Mouse (Mus musculus) G1E (cell line): ENCODE data around the gene Wwp2.

Source experiments
- CTCF ChIP-seq: IDR thresholded peaks from 2 replicates; pipeline ENCODE4 v1.5.1; 2012; ENCODE audit warnings: low read depth, low read length, inconsistent platforms, mixed read lengths
- GATA1 ChIP-seq: IDR thresholded peaks from 2 replicates; pipeline ENCODE4 v1.6.1; 2012; ENCODE audit warnings: borderline replicate concordance, low read length, inconsistent platforms, mixed read lengths
- TAL1 ChIP-seq: conservative IDR thresholded peaks from 2 replicates; pipeline ENCODE4 v1.6.1; 2012; ENCODE audit warnings: low read depth, low read length, inconsistent platforms, mixed read lengths

GRCm38 (mm10) chr8:107437711-107438110, 1.5 kb downstream of the Wwp2 start:
- TF ChIP-seq CTCF (no peak), GATA1 (no peak), TAL1 (no peak)
